Mouse (Mus musculus): ENCODE measurements at regions not wholly inside any gene's neighbourhood (a gene's known extent, or its start where the extent isn't known, plus 50 kb on each side); places are given as distances from the start of the nearest gene placed in this dataset.

DNA sequence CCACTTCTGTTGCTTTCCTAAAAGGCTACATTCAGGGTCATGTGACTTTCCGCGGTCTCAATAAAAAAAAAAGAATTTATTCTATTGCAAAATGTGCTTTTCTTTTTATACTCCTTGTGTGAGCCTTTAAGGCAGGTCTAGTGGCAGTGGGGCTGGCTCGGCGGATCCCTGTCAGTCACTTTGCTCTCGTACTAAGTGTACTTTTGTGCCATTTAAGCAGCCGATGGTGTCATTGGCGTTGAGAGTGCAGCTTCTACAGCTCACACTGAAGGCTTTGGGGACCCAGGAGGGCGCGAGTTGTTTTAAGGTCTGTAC, 313.1 kb downstream of the Mtx2 start:
- DNase-seq (ENCODE audit: inconsistent ontology term): no peak

DNA sequence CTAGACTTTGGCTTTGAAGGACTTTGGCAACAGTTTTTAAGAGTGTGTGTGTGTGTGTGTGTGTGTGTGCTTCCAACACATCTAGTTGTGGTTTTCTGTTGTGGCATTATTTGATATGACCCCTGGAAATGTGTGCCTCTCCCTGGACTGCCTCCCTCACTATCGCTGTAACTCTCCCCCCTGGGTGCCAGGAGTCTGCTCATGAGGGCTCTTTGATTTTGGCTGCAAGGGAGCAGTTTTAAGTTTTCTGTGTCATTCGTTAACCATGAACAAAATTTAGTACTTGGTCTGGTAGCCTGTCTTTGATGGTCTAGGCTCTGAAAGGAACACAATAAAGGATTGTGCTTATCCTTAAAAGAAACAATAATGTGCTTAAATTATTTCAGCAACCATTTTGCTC, 313.9 kb downstream of the Mtx2 start:
- no peak for DNase-seq (ENCODE audit: inconsistent ontology term)

DNA sequence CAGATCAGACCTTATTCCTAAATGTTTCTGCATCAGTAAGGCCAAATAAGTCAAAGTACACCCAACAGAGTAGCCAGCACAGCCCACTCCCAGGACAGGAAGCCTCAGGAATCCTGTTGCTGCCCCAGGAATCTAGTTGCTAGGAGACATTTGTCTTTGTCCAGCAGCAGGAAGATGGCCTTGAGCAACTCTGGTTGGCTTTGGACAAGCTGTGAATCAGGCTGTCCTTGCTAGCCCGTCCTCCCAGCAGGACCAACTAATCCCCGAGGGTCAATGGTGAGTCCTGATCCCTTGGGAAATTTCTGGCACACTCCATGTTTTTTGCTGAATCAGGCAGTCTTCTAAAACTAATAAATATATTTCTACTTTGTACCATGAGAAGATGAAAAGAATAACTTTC, 317.1 kb downstream of the Mtx2 start:
- DNase-seq (ENCODE audit: inconsistent ontology term): peak; percentile 51

DNA sequence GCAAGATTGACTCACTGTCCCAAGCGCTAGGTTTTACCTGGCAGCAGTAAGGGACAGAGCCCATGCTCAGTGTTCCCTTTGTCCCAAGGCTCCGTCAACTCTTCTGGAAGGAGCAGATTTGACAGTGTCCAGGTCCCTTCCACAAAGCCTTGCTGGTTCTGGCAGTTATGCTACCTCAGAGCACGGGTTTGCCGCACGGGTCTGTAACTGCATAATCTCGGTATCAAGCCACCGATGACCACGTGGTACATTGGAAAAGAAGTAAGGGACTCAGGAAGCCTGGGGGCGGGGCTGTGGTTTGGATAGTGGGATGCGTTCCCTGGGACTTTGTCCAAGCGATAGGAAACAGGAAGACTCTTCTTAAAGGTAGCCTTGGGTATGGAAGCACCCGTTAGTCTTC, 319.3 kb downstream of the Mtx2 start:
- no peak for DNase-seq (ENCODE audit: inconsistent ontology term)

DNA sequence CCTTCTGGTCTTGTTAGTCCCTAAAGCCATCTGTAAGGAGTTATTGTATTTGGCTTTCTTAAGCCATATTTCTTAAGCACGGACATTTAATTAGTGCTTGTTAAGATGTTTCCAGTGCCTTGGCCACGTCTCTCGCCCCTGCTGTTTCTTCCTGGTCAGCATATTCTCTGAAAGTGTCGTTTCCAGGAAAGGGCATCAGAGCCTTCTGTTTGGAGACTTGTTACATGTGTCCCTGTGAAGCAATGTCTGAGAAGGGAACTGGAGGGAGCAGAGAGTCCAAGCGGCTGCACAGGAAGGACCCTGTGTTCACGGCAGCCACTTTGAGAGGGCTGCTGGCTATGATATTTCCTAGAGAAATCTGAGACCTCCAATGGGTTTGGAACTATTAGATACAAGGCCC, 320.7 kb downstream of the Mtx2 start:
- DNase-seq (ENCODE audit: inconsistent ontology term): no peak

DNA sequence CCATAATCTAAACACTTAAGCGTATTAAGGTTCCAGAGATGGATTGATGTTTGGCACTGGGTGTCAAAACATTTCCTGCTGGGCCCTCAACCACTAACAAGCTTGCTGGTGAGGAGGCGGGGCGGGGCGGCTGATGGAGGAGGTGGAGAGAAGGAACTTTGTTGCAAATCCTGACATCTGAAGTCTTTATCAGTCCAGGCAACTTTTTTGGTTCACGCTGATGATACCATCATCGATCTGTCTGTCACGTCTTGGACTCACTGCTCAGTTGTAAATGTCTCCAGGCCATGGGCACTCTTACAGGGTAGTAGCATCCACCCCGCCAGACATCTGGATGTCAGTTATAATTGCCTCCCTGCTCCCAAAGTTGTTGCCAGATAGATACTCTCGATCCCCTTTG, 321.8 kb downstream of the Mtx2 start:
- DNase-seq (ENCODE audit: inconsistent ontology term): no peak

DNA sequence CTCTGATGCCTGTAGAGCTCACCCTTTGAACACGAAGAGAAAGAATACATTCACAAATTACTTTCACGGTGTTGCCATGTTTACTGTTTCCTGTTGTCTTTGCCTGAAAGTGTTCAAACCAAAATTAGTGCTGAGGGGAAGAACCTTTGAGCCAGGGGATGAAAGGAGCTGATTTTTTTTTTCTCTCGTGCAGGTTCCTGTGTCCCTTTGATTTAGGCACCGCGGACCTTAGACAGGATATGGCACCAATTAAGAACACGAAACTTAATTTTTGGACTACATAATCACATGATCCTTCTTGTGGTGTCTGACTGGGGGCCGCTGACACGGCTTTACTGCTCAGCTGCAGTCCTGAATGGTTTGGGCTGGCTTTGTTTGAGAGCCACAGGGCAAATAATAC, 322.4 kb downstream of the Mtx2 start:
- DNase-seq (ENCODE audit: inconsistent ontology term): no peak

DNA sequence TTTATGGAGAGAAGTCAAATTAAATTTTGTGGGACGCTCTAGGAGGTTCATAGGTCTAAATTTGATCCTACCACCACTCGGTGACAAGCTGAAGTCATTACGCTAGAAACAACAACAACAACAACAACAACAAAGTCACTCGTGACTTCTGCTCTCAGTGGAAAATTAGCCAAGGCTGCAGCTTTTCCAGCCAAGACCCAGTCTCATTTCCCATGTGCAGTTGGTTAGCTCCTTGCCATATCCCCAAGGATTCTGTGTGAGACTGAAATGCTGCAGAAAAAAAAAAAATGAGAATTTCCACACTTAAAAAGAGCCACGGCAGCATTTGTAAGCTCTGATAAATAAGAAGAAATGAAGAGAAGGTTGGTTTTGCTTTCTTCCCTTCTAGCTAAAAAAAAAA, 323.4 kb downstream of the Mtx2 start:
- no peak for DNase-seq (ENCODE audit: inconsistent ontology term)

DNA sequence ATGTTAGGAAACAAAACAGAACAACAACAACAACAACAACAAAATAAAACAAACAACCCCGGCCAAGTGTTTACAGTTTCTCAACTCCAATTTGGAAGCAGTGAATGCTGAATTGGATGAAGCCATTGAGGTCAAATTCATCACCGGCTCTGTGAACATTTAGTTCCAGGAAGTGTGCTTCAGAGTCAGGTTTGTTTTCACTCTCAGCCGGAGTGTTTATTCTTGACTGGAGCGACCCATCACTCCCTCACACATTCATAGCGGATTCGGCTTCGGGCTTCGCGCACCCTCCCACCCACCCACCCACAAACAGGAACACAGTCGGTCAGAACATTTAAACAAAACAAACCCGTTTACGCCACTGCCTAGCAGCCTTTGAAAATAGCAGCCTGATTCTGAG, 324.0 kb downstream of the Mtx2 start:
- no peak for DNase-seq (ENCODE audit: inconsistent ontology term)

DNA sequence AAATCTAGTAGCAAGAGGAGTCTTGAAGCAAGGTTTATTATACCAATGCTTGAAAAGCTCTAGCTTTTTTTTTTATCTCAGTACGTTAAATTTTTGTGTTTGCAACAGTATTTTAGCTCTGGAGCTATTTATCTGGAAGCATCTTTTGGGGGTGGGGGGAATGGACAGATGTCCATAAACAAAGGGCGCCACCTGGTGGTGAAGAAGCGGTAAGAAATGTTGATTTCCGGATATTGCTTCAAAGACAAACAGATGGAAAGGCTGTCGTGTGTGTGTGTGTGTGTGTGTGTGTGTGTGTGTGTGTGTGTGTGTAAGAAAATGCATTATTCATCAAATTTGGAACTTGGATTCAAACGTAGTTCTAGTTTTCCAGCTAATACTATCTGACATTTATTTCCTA, 325.4 kb downstream of the Mtx2 start:
- no peak for DNase-seq (ENCODE audit: inconsistent ontology term)

DNA sequence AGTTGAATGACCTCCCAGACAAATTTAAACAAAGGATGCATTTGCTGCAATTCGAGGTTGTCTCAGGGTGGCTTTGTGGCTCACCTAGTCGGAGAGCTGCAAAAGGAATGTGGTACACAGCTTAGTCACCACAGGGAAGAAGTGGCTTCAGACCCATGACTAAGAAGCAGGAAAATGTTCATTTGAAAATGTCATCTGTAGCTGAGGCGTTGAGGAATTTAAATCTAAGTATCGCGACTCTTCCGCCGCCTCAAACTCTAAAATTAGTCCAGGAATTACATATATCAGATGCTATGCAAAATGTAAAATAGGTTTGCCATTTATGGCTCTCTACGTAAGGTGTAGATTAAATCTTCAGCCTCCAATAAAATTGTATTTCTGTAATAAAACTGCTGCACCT, 325.9 kb downstream of the Mtx2 start:
- no peak for DNase-seq (ENCODE audit: inconsistent ontology term)

DNA sequence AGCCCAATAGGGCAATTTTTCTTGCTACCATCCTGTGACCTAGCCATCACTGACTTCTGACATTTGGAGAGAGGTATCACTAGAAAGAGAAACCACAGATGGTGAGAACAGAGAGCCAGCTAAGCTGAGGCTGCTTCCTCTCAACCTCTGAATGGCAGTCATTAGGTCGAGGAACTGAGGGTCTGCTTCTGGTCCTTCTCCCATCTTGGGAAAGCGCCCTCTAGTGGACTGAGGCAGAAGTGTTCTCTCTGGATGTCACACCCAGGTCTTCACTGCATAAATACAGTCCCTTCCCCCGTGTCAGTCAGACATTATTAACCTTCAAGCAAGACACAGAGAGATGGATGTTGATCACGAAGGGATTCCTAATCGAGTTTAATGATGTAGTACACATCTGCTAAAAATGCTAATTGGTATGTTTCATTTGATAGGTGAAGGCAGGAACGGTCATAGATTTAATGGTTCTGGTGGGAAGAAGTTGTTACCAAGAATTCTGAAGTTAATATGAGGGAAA, 326.9 kb downstream of the Mtx2 start:
- DNase-seq (ENCODE audit: inconsistent ontology term): no peak

DNA sequence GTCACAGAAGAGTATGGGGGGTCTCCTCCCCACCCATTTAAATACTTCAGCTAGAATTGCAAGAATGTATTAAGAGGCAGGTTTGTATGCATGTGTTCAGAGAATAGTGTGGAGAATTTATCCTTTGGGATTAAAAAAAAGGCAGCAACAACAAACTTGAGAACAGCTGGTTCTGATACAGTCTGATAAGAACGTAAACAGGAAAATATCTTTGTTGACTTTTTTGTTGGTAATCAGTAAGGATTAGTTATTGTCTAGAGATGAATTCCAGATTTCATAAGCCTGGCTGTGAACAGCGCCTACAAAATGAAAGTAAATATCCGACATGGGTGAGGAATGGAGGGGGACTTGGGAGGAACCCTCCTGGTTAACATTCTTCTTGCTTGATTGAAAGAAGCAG, 328.8 kb downstream of the Mtx2 start:
- DNase-seq (ENCODE audit: inconsistent ontology term): no peak

DNA sequence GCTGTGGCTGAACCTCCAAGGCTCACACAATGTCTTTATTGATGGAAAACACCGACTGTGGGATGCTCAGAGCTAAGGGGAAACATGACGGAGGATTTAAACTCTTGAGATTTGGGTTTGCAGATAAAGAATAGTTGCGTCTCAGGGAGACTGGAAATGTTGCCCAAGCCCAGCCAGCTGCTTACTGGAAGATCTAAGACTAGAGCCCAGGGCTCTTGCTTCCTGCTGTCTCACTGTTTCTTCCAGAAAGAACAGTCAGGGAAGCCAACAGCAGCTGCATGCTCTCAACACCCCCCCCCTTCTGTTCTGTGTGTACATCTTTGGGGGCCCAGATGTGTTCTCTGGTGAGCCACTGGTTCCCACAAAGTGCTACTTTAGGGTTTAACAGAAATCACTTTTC, 333.0 kb downstream of the Mtx2 start:
- DNase-seq (ENCODE audit: inconsistent ontology term): no peak

DNA sequence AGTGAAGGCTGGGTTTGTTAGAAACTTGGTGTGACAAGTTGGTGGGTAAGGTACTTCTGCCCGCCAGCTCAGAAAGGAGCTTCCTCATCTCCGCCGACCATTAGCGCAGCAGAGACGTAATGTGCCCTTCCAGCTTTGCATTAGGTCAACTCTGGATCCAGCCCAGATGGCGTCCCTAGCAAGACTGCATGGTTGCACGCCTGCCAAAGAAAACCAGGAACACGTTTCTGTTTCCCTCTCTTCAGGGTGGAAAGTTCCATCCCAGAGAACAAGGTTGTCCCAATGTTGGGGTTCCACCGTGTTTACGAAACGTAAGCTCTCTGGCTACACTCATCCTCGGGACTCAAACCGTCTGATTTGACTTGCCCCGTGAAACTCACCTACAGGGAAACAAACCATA, 335.5 kb downstream of the Mtx2 start:
- no peak for DNase-seq (ENCODE audit: inconsistent ontology term)

DNA sequence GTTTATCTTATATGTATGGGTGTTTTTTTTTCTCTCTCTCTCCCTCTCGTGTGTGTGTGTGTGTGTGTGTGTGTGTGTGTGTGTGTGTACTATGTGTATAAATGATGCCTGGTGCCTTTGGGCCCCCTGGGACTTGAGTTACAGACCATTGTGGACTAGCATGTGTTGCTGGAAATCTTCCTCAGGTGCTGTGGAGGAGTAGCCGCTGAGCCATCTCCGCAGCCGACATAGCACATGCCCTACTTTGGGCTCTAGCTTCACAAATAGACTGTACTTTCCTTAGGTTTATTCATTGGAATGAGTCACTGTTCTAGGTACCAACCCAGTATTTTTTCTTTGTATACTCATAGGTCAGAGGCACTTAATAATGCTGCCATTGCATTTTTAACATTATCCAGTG, 339.4 kb downstream of the Mtx2 start:
- no peak for DNase-seq (ENCODE audit: inconsistent ontology term)

DNA sequence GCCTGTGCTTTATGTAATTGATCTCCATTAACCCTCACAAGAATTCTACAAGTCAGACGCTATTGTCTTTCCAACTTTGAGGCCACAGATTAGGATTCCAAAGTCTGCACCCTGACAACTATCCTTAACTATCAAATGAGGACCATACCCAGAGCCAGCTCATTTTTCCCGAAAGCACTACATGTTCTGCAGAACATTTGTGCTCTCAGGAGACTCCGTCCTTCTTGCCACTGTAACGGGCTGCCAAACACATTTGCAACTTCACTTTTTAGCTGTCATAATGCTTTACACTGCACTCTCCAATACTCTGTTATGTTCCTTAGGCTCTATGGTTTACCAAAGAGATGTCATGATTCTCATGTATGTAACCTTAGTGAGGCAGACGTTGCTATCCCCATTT, 350.7 kb downstream of the Mtx2 start:
- DNase-seq (ENCODE audit: inconsistent ontology term): no peak

DNA sequence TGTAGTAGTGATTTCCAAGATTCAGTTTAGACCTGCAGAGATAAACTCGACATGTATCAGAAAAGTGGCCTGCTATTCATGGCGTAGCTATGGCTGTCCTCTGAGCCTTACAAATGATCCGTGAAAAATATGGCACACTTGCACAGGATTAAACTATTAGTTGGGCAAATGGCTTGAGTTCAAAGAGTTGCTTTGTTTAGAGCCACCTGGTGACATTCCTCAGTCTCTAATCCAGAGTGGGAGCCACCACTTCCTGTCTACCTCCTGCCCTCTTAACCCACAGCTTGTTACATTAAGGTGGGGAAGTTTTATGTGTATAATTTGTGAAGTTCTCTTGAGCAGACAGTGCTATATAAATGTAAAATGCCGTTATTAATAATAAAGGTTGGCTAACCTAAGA, 357.7 kb downstream of the Mtx2 start:
- DNase-seq (ENCODE audit: inconsistent ontology term): peak; percentile 16

DNA sequence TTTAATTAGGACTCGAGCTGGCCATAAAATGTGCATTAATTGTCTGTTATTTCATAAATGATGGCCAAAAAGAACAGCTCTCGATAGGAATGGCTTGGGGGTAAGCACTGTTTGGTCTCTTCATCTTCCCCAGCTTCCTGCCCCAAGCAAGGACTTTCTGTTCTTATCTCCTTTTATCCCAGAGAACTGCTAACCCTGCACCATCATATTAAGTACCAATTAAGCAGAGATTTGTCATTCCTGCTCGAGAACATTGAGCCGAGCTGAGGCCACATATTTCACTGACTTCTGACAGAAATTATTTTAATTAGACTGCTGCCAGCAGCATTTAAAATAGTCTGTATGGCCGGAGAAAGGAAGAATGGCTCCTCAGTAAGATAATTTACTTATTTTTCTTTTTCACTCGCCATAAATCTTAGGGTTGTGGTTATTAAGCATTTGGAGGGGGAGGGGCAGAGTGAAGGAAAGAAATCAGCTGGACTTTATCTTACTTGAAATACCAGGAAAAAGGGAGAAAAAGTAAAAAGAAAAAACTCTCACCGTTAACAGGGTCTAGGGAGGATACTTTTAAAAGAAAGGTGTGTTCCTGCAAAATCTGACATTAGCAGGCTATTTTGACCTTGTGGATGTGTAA, 377.1 kb downstream of the Mtx2 start:
- DNase-seq (ENCODE audit: inconsistent ontology term): peak; percentile 22

DNA sequence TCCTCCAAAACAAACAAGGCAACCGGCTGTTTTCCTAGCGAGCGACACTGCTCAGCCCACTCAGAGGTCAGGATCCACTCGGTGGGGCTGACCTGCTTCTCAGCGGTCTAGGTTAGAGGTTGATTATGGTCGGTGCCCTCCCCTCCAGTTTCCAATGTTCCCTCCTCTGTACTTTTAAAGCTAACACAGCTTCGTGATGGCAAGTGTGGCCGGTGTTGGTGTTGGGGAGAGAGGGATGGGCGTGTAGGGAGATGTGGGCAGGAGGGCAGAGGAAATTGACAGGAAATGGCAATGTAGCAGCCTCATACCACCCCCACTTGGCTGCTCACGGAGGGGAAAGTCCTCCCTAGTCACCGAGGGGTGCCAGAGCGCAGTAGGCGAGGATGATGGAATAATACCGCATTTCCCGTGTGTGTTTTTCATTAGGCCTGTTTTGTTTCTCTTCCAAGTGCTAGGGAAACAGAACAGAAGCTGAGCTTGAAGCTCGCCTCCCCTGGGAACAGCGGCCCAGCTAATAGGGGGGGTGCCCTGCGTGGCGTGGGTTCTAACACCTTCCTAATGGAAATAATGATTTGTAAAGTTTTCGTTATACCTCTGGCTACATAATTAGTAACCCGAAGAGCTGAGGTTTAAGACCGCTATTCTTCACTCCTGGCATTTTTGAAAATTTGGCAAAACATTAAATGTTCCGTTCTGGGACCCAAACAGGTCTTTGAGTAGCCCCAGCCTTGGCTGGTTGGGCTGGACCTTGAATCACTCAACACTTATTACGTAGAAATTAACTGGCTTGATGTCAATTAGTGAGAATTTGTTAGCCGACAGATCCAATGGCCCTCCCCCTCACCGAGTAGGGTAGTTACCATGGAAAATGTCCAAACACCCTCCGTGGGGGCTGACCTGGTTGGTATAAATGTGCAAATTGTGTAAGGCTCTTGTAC, 383.5 kb downstream of the Mtx2 start:
- peak; percentile 5 for DNase-seq (ENCODE audit: inconsistent ontology term)

DNA sequence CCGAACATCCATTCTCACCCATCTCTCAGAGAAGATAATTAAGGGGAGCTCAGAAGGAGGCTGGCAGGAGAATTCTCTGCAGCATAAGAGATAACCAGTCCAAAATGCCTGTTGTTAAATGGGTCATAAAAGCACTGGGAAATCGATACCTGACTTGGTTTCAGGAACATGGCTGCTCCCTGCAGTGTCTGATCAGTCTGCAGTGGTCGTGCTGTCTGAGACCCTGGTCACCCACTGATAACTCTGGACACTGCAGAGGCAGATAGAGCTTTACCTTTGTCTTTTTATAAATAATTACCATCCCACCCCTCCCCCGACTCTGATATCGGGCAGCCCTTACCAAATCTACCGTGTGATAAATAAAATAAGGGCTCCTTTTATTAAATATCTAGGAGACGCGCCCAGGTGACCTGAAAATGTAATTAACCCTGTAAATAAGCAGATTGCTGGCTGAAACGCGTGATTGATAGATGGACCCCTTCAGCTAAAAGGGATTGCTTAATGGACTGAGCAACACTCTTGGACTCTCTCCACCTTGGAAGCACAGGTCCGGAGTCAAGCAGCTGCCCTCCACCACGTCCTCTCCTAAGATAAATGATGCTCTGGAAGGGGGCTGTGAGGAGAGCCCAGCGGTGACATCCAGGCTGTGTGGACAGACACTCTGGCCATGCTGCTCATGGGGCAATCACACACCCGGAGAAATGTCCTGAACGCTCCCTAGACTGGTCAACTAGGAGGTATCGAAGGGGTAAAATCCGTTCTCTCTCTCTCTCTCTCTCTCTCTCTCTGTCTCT, 384.4 kb downstream of the Mtx2 start:
- no peak for DNase-seq (ENCODE audit: inconsistent ontology term)

DNA sequence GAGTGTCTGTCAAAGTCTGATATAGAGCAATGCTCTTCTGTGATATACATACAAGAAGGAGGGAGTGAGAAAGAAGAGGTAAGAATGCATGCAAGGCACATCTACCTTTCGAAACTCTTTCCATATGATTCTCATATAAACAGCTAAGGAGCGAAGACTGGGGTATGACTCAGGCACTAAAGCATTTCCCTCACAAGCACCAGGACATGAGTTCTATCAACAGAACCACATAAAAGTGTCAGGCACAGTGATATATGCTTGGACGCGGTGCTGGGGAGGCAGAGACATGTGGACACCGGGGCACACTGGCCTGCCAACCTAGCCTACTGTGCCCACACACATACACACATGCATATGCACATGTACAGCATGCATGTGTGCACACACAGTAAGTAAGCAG, 391.3 kb downstream of the Mtx2 start:
- no peak for DNase-seq (ENCODE audit: inconsistent ontology term)

Data from Muller cell, postnatal 12 days (primary cell).